In genomic region chr6:95117614-95118541, GRCm38 (mm10) we compare ENCODE assay signal across 8 mouse cellular contexts. TPM values are rescaled to one million over a fixed set of nuclear protein-coding genes. Genes with fewer than 3 reads are reported as not detected.
DNase-seq lines count a peak whose midpoint lies in the region; ATAC-seq and TF ChIP-seq lines count a peak whose summit lies in the region.

No protein-coding gene starts in this region.

- DNase-seq in CD8-positive naive resting alpha-beta T cell, adult 2 months (ENCODE audit: low read depth in 2 of 2, low spot score in 2 of 2), result peak; percentile 88 to 89
- peak; percentile 91 for DNase-seq in c-Kit-positive CD71-negative TER-119-negative erythroid progenitor cells, embryonic 14.5 days (ENCODE audit: low read depth)
- peak; percentile 97 for DNase-seq in forebrain, embryonic 10.5 days (ENCODE audit: extremely low spot score, low spot score)
- peak; percentile 96 to 99 for DNase-seq in kidney, postnatal 25 days
- peak; percentile 97 for DNase-seq in liver, embryonic 14.5 days (ENCODE audit: low read depth in 3 of 3, low spot score in 3 of 3)
- DNase-seq in neural tube, embryonic 11.5 days (ENCODE audit: low spot score), result peak; percentile 98
- DNase-seq in stomach, postnatal 0 days (ENCODE audit: low spot score), result peak; percentile 96

- H3K4me1 ChIP-seq in forebrain, embryonic 10.5 days, result peaks cover 23% of the 10 kb centered on the region
- H3K4me1 ChIP-seq in heart, embryonic 15.5 days (replicated peaks), result peaks cover 14% of the 10 kb centered on the region
- peaks cover 8 to 9% of the 10 kb centered on the region in 2 experiments; a peak in 3 of 4 replicates for H3K4me1 ChIP-seq in liver, embryonic 14.5 days (replicated peaks; ENCODE audit: control insufficient read depth in 2 of 2, insufficient read depth in 2 of 2, low read length in 1 of 2)
- no peaks in the 10 kb centered on the region for H3K4me1 ChIP-seq in neural tube, embryonic 11.5 days (ENCODE audit: control insufficient read depth, insufficient read depth, low read length)
- H3K4me1 ChIP-seq in stomach, postnatal 0 days (replicated peaks; ENCODE audit: control insufficient read depth, insufficient read depth), result 0 out of 2 replicates have a peak, but pooled peaks cover 3% of the 10 kb centered on the region

- H3K27ac ChIP-seq in forebrain, embryonic 10.5 days, result peak overlapping the region; percentile 94
- peak overlapping the region; percentile 61; the same call in 1 of the 2 replicates for H3K27ac ChIP-seq in heart, embryonic 15.5 days
- no peak overlapping the region for H3K27ac ChIP-seq in liver, embryonic 14.5 days
- H3K27ac ChIP-seq in neural tube, embryonic 11.5 days (ENCODE audit: low read depth, low read length), result peak overlapping the region; percentile 83
- H3K27ac ChIP-seq in stomach, postnatal 0 days (replicated peaks), result peak overlapping the region; percentile 65

- peaks cover 18% of the 10 kb centered on the region for H3K36me3 ChIP-seq in forebrain, embryonic 10.5 days (replicated peaks)
- no peaks in the 10 kb centered on the region for H3K36me3 ChIP-seq in heart, embryonic 15.5 days
- H3K36me3 ChIP-seq in liver, embryonic 14.5 days (replicated peaks; ENCODE audit: control insufficient read depth, insufficient read depth, low read depth), result peaks cover 7% of the 10 kb centered on the region
- no peaks in the 10 kb centered on the region for H3K36me3 ChIP-seq in neural tube, embryonic 11.5 days (ENCODE audit: control insufficient read depth, insufficient read depth, low read length)
- H3K36me3 ChIP-seq in stomach, postnatal 0 days (ENCODE audit: control insufficient read depth, insufficient read depth, low read length), result no peaks in the 10 kb centered on the region

- no peak for TF ChIP-seq EP300 in liver, embryonic 14.5 days (IDR thresholded peaks at IDR 0.05; ENCODE audit: low read depth)
- TF ChIP-seq EP300 in stomach, postnatal 0 days (optimal IDR thresholded peaks at IDR 0.05), result no peak

- H3K4me3 ChIP-seq in forebrain, embryonic 10.5 days, result peak overlapping the region; percentile 89
- peak overlapping the region; percentile 79 for H3K4me3 ChIP-seq in heart, embryonic 15.5 days
- peak overlapping the region; percentile 72 to 95 for H3K4me3 ChIP-seq in liver, embryonic 14.5 days (ENCODE audit: insufficient read depth in 1 of 2, low read depth in 2 of 2, low read length in 2 of 2)
- H3K4me3 ChIP-seq in neural tube, embryonic 11.5 days (ENCODE audit: low read depth, low read length), result peak overlapping the region; percentile 86
- H3K4me3 ChIP-seq in stomach, postnatal 0 days (ENCODE audit: low read depth, low read length), result peak overlapping the region; percentile 85

- no peaks in the 10 kb centered on the region for H3K9me3 ChIP-seq in forebrain, embryonic 10.5 days
- no peaks in the 10 kb centered on the region for H3K9me3 ChIP-seq in heart, embryonic 15.5 days (replicated peaks)
- H3K9me3 ChIP-seq in liver, embryonic 14.5 days (ENCODE audit: control insufficient read depth, low read length), result no peaks in the 10 kb centered on the region
- H3K9me3 ChIP-seq in neural tube, embryonic 11.5 days (ENCODE audit: control insufficient read depth, low read length), result no peaks in the 10 kb centered on the region
- no peaks in the 10 kb centered on the region for H3K9me3 ChIP-seq in stomach, postnatal 0 days (ENCODE audit: control insufficient read depth, low read length)

- peak; percentile 30 for TF ChIP-seq CTCF in liver, embryonic 14.5 days (IDR thresholded peaks at IDR 0.05; ENCODE audit: low read depth)
- peak; percentile 51 for TF ChIP-seq CTCF in stomach, postnatal 0 days (IDR thresholded peaks at IDR 0.05; ENCODE audit: low read depth)

- peaks cover 4% of the 10 kb centered on the region; the same call in 1 of the 2 replicates for H3K27me3 ChIP-seq in forebrain, embryonic 10.5 days (ENCODE audit: poor library complexity, severe bottlenecking)
- H3K27me3 ChIP-seq in heart, embryonic 15.5 days, result peaks cover 4% of the 10 kb centered on the region; the same call in 1 of the 2 replicates
- no peaks in the 10 kb centered on the region for H3K27me3 ChIP-seq in liver, embryonic 14.5 days (ENCODE audit: control insufficient read depth, insufficient read depth, low read length)
- no peaks in the 10 kb centered on the region for H3K27me3 ChIP-seq in neural tube, embryonic 11.5 days (ENCODE audit: control insufficient read depth, insufficient read depth, low read length)
- H3K27me3 ChIP-seq in stomach, postnatal 0 days (ENCODE audit: control insufficient read depth, insufficient read depth, low read length), result no peaks in the 10 kb centered on the region

- ATAC-seq in heart, embryonic 15.5 days (replicated peaks; ENCODE audit: insufficient number of reproducible peaks, insufficient read depth, low FRiP score, low read depth), result peak; percentile 100
- peak; percentile 96 for ATAC-seq in liver, embryonic 14.5 days (ENCODE audit: insufficient read depth)
- ATAC-seq in neural tube, embryonic 11.5 days (ENCODE audit: insufficient read depth, low FRiP score, low TSS enrichment), result peak; percentile 100
- peak; percentile 100 for ATAC-seq in stomach, postnatal 0 days (ENCODE audit: low FRiP score, low TSS enrichment)

- H3K9ac ChIP-seq in heart, embryonic 15.5 days, result peak overlapping the region; percentile 57
- peak overlapping the region; percentile 76 for H3K9ac ChIP-seq in liver, embryonic 14.5 days (replicated peaks)
- H3K9ac ChIP-seq in neural tube, embryonic 11.5 days (ENCODE audit: low read length), result peak overlapping the region; percentile 81
- H3K9ac ChIP-seq in stomach, postnatal 0 days (ENCODE audit: low read length), result peak overlapping the region; percentile 57

- H3K4me2 ChIP-seq in heart, embryonic 15.5 days, result peak overlapping the region; percentile 90
- peak overlapping the region; percentile 88 for H3K4me2 ChIP-seq in liver, embryonic 14.5 days (ENCODE audit: low read depth)
- peak overlapping the region; percentile 50 for H3K4me2 ChIP-seq in neural tube, embryonic 11.5 days (ENCODE audit: low read depth)
- peak overlapping the region; percentile 74 for H3K4me2 ChIP-seq in stomach, postnatal 0 days (replicated peaks; ENCODE audit: low read depth)

- under 1% methylated on average over 103 of the region's 103 CpGs for WGBS in forebrain, embryonic 10.5 days
- under 1% methylated on average over 86 of the region's 103 CpGs for WGBS in heart, embryonic 15.5 days
- WGBS in liver, embryonic 14.5 days (ENCODE audit: insufficient replicate concordance), result under 1% methylated on average over 91 of the region's 103 CpGs
- WGBS in neural tube, embryonic 11.5 days, result under 1% methylated on average over 86 of the region's 103 CpGs
- WGBS in stomach, postnatal 0 days, result under 1% methylated on average over 77 of the region's 103 CpGs

RNA-seq across cellular contexts. Expression of gene Kbtbd8, which starts 0.8 kb away (rescaled TPM):
- polyA plus RNA-seq in forebrain, embryonic 10.5 days (2016; fragmentation: Nextera tagmentation; extraction: Ambion mirVana), result 11.3 and 12.2 TPM in 2 replicates
- 0.59 and 1.7 TPM in 2 replicates for polyA plus RNA-seq in heart, embryonic 15.5 days (2015; fragmentation: Nextera tagmentation; extraction: Ambion mirVana)
- polyA plus RNA-seq in liver, embryonic 14.5 days (2012; rRNA removed), result 1.5 and 2.4 TPM in 2 replicates
- 4.5 and 5.4 TPM in 2 replicates for polyA plus RNA-seq in liver, embryonic 14.5 days (2014; fragmentation: Nextera tagmentation; extraction: Ambion mirVana)
- 10.7 and 12.8 TPM in 2 replicates for polyA plus RNA-seq in neural tube, embryonic 11.5 days (2014; fragmentation: Nextera tagmentation; extraction: Ambion mirVana)
- polyA plus RNA-seq in stomach, postnatal 0 days (2015; fragmentation: Nextera tagmentation; extraction: Ambion mirVana), result 1.7 and 1.8 TPM in 2 replicates
